Mouse (Mus musculus): ENCODE measurements around the gene Nwd1. TPM values are rescaled to one million over a fixed set of nuclear protein-coding genes. Genes with fewer than 3 reads are reported as not detected.

The Nwd1 gene
- polyA plus RNA-seq (2015; fragmentation: Nextera tagmentation; extraction: Ambion mirVana): 0.01 and 0.04 TPM in 2 replicates

DNA sequence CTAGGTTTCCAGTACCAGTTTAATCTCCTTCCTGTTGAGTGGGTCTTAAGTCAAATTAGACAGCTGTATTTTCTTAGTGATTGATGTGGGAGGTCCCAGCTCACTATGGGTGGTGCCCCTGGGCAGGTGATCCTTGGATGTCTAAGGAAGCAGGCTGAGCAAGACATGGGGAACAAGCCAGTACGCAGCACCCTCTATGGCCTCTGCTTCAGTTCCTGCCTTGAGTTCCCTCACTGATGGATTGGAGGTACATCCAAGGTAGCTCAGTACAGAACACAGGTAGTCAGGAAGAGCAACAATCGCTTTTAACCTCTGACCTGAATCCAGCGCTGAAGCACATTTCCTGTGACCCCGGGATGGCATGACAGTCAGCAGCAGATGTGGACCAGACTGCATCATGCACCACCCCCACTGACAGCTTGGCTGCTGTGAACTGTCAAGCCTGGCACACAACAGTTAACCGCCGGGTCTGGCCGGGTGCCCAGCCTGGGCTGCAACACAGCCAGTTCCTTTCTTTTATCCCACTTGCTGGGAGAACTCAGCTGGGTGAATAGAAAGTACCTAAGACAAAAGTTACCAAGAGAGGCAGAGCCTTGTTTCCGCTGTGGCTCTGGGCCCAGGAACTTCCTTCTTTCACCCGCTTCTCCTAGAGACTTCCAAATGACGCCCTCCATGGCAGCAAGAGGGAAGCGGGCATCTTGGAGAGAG is at the start of gene Nwd1:
TSS of gene Nwd1 (plus strand) at position 652 of the 708 bp plus-strand sequence.
- no peak within 1 kb of the TSS for H3K27ac ChIP-seq
- H3K9ac ChIP-seq: no peak within 1 kb of the TSS
- no peak within 1 kb of the TSS for H3K4me3 ChIP-seq (replicated peaks)
- H3K27me3 ChIP-seq: no peaks in the 10 kb centered on the region
- 55% methylated on average over 11 of the region's 11 CpGs for WGBS
- no peaks in the 10 kb centered on the region for H3K9me3 ChIP-seq (replicated peaks)
- H3K36me3 ChIP-seq: no peaks in the 10 kb centered on the region
- no peak for ATAC-seq (replicated peaks; ENCODE audit: low FRiP score)
- H3K4me1 ChIP-seq: no peaks in the 10 kb centered on the region
- no peak within 1 kb of the TSS for H3K4me2 ChIP-seq

DNA sequence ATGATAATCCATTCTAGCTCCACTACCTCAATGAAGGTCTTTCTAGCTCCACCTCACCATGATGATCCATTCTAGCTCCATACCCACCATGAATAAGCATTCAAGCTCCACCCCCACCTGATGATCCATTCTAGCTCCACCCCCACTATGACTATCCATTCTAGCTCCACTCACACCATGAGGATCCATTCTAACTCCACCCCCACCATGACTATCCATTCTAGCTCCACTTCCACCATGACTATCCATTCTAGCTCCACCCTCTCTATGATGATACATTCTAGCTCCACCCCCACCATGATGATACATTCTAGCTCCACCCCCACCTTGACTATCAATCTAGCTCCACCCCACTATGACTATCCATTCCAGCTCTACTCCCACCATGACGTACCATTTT is 3.6 kb upstream of the Nwd1 start:
- 93% methylated on average over 1 of the region's 1 CpGs for WGBS
- Histone ChIP-seq H3K9me3 (replicated peaks) (no peaks in the 10 kb centered on the region), H3K36me3 (no peaks in the 10 kb centered on the region), H3K27ac (no peak overlapping the region), H3K9ac (no peak overlapping the region), H3K4me3 (replicated peaks) (no peak overlapping the region), H3K4me2 (no peak overlapping the region), H3K4me1 (no peaks in the 10 kb centered on the region), H3K27me3 (no peaks in the 10 kb centered on the region)
- ATAC-seq (replicated peaks; ENCODE audit: low FRiP score): peak; percentile 71

DNA sequence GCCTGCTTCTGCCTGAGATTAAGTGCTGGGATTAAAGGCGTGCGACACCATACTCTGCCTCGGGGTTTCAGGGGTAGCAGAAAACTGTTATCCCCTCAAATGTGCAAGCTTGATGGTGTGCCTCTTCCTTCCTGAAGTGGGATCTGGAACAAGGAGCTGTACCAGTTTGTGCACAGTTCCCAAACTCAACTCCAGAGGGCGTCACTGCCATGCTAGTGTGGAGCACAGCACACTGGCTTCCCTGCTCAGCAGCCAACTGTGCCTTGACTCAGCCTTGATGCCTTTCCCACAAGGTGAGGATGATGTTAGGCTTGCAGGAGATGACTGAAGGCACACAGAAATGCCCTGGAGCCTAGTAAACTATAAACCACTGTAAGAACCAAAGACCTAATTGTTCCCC is 1.9 kb upstream of the Nwd1 start:
- Histone ChIP-seq H3K27ac (no peak overlapping the region), H3K9ac (no peak overlapping the region), H3K4me3 (replicated peaks) (no peak overlapping the region), H3K4me1 (no peaks in the 10 kb centered on the region), H3K4me2 (no peak overlapping the region), H3K9me3 (replicated peaks) (no peaks in the 10 kb centered on the region), H3K27me3 (no peaks in the 10 kb centered on the region), H3K36me3 (no peaks in the 10 kb centered on the region)
- 69% methylated on average over 4 of the region's 4 CpGs for WGBS
- no peak for ATAC-seq (replicated peaks; ENCODE audit: low FRiP score)

DNA sequence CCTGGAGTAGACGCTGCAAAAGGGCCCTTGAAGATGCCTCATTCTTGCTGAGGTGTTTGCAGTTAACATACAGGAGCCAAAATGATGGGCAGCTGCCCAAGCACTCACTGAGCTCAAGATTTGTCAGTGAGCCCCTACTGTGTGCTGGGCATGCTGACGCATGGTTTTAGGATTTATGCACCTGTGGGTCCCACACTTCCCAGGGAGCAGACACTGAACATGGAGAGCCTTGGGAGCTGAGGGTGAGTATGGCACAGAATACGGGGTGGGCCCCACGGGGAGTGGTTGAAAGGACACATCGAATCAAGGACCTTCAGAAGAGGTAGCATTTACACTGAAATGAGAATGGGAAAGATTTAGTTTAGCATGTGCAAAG is 245 bp downstream of the Nwd1 start:
- no peaks in the 10 kb centered on the region for H3K36me3 ChIP-seq
- H3K9ac ChIP-seq: no peak overlapping the region
- whole genome bisulfite sequencing: 81% methylated on average over 5 of the region's 5 CpGs
- ATAC-seq (replicated peaks; ENCODE audit: low FRiP score): no peak
- H3K4me1 ChIP-seq: no peaks in the 10 kb centered on the region
- no peak overlapping the region for H3K4me3 ChIP-seq (replicated peaks)
- no peak overlapping the region for H3K27ac ChIP-seq
- no peak overlapping the region for H3K4me2 ChIP-seq
- no peaks in the 10 kb centered on the region for H3K27me3 ChIP-seq
- no peaks in the 10 kb centered on the region for H3K9me3 ChIP-seq (replicated peaks)

DNA sequence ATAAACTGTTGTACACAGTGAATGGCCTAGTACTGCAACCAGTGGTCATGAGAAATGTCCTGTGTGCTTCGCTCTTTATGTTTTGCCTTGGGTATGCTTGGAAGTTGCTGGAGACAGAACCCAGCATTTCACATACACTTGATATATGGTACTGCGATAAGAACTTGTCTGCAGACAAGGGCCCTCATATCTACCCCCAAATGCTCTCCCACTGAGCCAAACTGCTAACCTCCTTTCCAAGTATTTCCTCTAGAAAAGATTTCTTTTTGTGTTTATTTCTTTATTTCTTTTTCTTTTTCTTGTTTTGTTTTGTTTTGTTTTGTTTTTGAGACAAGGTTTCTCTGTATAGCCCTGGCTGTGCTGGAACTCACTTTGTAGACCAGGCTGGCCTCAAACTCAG is 4.2 kb downstream of the Nwd1 start:
- H3K27me3 ChIP-seq: no peaks in the 10 kb centered on the region
- no peak overlapping the region for H3K9ac ChIP-seq
- no peak for ATAC-seq (replicated peaks; ENCODE audit: low FRiP score)
- no peak overlapping the region for H3K4me3 ChIP-seq (replicated peaks)
- H3K36me3 ChIP-seq: no peaks in the 10 kb centered on the region
- 87% methylated on average over 2 of the region's 2 CpGs for WGBS
- H3K9me3 ChIP-seq (replicated peaks): no peaks in the 10 kb centered on the region
- H3K4me2 ChIP-seq: no peak overlapping the region
- H3K4me1 ChIP-seq: peaks cover 11% of the 10 kb centered on the region
- no peak overlapping the region for H3K27ac ChIP-seq

DNA sequence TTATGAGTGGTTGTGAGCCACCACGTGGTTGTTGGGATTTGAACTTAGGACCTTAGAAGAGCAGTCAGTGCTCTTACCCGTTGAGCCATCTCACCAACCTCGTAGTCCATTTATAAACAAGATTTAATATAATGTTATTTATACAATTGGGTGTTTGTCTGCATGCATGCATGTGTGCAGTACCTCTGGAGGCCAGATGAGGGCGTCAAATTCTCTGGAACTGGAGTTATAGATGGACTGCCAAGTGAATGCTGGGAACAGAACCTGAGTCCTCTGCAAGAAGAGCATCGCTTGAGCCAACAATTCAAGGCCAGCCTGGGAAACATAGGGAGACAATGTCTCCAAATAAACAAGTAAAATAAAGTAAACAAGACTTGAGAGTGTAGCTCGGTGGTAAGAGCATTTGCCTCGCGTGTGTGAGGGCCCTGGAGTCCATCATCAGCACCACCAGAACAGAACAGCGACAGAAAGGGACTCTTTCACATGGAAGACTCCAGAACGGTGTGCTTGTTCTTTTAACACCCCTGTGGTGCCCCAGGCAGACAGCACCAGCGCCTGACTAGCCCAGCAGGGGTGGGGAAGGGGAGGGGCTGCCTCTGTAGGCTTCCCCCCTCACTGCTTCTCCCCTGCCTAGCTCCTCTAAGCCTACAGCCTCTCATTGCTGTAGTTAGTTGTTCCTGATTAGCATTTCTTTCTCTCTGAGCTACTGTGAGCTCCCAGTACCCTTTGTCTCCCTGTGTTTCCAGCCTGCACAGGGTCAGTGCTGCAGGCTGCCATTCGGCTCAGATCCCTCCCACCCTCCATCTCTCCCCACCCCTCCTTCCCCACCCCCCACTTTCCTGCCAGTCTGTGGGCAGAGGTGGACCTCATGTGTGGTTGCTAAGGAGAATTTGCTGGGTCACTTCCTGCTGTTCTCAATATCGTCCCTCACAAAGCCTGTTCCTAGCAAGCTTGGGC is 8.3 kb downstream of the Nwd1 start:
- 25% methylated on average over 13 of the region's 13 CpGs for WGBS
- H3K27ac ChIP-seq: peak overlapping the region; percentile 25; the same call in 1 of the 2 replicates
- no peaks in the 10 kb centered on the region for H3K9me3 ChIP-seq (replicated peaks)
- H3K36me3 ChIP-seq: no peaks in the 10 kb centered on the region
- peak; percentile 77 for ATAC-seq (replicated peaks; ENCODE audit: low FRiP score)
- peak overlapping the region; percentile 25; the same call in 1 of the 2 replicates for H3K4me2 ChIP-seq
- no peaks in the 10 kb centered on the region for H3K27me3 ChIP-seq
- no peak overlapping the region for H3K4me3 ChIP-seq (replicated peaks)
- peaks cover 11% of the 10 kb centered on the region for H3K4me1 ChIP-seq
- H3K9ac ChIP-seq: no peak overlapping the region

DNA sequence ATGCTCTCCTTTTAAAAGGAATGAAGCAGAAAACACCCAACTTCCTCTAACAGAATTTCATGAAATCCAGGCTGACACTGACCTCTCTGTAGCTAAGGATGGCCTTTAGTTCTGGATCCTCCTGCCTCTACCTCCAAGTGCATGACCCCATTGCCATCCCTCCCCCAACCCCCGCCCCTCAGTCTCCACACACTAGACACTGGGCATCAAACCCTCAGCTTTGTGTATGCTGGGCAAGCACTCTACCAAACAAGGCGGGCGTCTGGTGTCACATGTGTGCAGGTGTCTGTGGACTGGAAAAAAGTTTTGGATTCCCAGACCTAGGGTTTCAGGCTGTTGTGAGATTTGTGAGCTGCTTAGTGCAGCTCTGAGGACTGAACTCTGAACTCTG is 9.0 kb downstream of the Nwd1 start:
- no peaks in the 10 kb centered on the region for H3K9me3 ChIP-seq (replicated peaks)
- peaks cover 11% of the 10 kb centered on the region for H3K4me1 ChIP-seq
- no peak for ATAC-seq (replicated peaks; ENCODE audit: low FRiP score)
- H3K27me3 ChIP-seq: no peaks in the 10 kb centered on the region
- H3K27ac ChIP-seq: peak overlapping the region; percentile 25; the same call in 1 of the 2 replicates
- H3K4me2 ChIP-seq: no peak overlapping the region
- no peak overlapping the region for H3K9ac ChIP-seq
- no peaks in the 10 kb centered on the region for H3K36me3 ChIP-seq
- 67% methylated on average over 3 of the region's 3 CpGs for whole genome bisulfite sequencing
- no peak overlapping the region for H3K4me3 ChIP-seq (replicated peaks)

DNA sequence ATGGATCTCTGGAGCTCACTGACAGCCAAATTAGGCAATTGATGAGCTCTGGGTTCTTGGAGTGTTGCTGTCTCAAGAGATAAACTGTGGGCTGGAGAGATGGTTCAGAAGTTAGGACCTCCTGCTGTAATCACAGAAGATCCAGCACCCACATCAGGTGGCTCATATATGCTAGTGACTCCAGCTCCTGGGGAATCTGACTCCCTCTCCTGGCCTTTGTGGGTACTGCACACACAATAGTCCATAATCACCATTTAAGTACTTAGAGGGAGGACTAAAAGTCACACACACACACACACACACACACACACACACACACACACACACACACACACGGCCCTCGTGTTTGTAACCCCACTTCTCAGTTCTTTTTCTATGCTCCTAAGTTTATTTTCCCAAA is 13.5 kb downstream of the Nwd1 start:
- ATAC-seq (replicated peaks; ENCODE audit: low FRiP score): no peak
- Histone ChIP-seq H3K4me1 (peaks cover 7% of the 10 kb centered on the region), H3K27ac (no peak overlapping the region), H3K4me3 (replicated peaks) (no peak overlapping the region), H3K36me3 (no peaks in the 10 kb centered on the region), H3K4me2 (no peak overlapping the region), H3K9me3 (replicated peaks) (no peaks in the 10 kb centered on the region), H3K9ac (no peak overlapping the region), H3K27me3 (no peaks in the 10 kb centered on the region)
- WGBS: 88% methylated on average over 2 of the region's 2 CpGs

DNA sequence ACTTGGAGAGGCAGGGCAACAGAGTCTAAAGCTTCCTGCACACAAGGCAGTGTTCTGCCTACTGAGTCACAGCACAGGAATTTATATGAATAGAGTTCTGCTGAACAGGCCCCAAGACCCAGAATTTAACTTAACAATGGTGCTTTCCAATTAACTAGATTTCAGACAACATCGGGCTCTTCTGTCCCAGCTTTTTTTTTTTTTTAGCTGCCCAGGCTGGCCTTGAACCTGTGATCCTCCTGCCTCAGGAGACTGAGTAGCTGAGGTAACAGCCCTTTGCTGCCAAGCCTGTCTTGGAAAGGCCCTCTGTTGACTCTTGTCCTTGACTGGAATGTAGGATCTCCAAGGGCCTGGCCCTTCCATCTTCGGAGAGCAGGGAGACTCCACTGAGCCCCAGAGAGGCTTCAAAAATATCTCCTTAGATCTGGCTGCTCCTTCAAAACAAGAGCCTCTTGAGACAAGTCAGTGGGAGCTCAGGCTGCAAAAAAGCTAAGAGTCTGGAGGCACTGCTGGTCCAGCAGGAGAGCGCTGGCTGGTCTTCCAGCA is 17.7 kb downstream of the Nwd1 start:
- ATAC-seq (replicated peaks; ENCODE audit: low FRiP score): no peak

DNA sequence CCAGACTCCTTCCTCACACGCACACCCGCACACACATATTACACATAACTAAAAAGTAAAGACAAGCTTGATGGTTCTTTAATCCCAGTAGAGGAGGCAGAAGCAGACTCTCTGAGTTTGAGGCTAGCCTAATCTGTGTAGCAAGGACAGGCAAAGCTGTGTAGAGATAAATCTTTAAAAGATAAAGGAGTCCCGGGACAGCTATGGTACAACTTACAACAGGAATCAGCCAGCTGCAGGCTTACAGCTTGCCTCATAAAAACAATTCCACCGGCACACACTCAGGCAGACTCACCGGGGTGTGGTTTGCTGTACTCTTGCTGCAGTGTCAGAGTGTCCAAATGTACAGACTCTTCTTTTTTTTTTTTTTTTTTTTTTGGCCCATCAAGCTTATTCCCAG is 18.2 kb downstream of the Nwd1 start:
- H3K9me3 ChIP-seq (replicated peaks): no peaks in the 10 kb centered on the region
- H3K9ac ChIP-seq: no peak overlapping the region
- ATAC-seq (replicated peaks; ENCODE audit: low FRiP score): no peak
- H3K4me3 ChIP-seq (replicated peaks): no peak overlapping the region
- H3K36me3 ChIP-seq: no peaks in the 10 kb centered on the region
- H3K4me2 ChIP-seq: no peak overlapping the region
- 66% methylated on average over 5 of the region's 5 CpGs for WGBS
- H3K4me1 ChIP-seq: no peaks in the 10 kb centered on the region
- no peak overlapping the region for H3K27ac ChIP-seq
- H3K27me3 ChIP-seq: no peaks in the 10 kb centered on the region

More for the DNA sequence above, 17.7 kb downstream of the Nwd1 start:
- no peaks in the 10 kb centered on the region for H3K36me3 ChIP-seq
- H3K27ac ChIP-seq: no peak overlapping the region
- H3K9me3 ChIP-seq (replicated peaks): no peaks in the 10 kb centered on the region
- no peaks in the 10 kb centered on the region for H3K4me1 ChIP-seq
- no peak overlapping the region for H3K4me2 ChIP-seq
- no peak overlapping the region for H3K4me3 ChIP-seq (replicated peaks)
- H3K27me3 ChIP-seq: no peaks in the 10 kb centered on the region
- no peak overlapping the region for H3K9ac ChIP-seq
- WGBS: 82% methylated on average over 3 of the region's 3 CpGs

DNA sequence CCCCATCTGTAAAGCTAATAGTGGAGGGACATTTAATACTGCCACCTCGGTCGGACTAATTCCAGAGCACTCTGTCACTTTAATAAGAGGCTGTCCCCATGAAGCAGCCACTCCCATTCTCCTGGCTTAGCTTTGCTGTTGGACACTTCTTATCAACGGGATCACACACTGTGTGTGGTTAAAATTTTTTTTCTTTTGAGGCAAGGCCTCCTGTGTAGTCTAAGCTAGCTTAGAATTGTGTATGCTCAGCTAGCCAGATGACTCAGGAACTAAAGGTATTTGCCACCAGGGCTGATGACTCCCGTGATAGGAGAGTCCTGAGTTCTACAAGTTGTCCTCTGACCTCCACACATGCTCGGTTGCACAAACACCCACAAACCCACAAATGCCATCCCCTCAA is 18.9 kb downstream of the Nwd1 start:
- no peak overlapping the region for H3K4me2 ChIP-seq
- no peaks in the 10 kb centered on the region for H3K36me3 ChIP-seq
- 60% methylated on average over 5 of the region's 5 CpGs for WGBS
- no peak for ATAC-seq (replicated peaks; ENCODE audit: low FRiP score)
- H3K4me3 ChIP-seq (replicated peaks): no peak overlapping the region
- no peak overlapping the region for H3K27ac ChIP-seq
- H3K27me3 ChIP-seq: no peaks in the 10 kb centered on the region
- H3K4me1 ChIP-seq: no peaks in the 10 kb centered on the region
- H3K9ac ChIP-seq: no peak overlapping the region
- H3K9me3 ChIP-seq (replicated peaks): no peaks in the 10 kb centered on the region

DNA sequence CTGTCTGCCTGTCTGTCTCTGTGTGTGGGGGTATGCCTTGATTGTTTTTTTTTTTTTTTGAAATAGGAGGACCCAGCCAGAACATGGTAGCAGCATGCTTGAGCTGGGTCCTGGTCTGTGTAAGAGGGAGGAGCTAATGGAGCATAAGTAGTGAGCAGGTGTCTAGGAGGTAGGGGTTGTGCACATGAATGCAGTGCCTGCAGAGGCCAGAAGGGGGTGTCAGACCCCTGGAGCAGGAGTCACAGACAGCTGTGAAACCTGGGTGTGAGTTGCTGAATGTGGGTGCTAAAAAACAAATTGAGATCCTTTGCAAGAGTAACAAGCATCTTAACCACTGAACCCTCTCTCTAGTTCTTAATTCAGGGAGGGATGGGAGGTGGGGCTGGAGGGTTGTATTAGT is 22.4 kb downstream of the Nwd1 start:
- H3K9me3 ChIP-seq (replicated peaks): no peaks in the 10 kb centered on the region
- no peaks in the 10 kb centered on the region for H3K4me1 ChIP-seq
- no peaks in the 10 kb centered on the region; the same call in 1 of the 2 replicates for H3K27me3 ChIP-seq
- no peak for ATAC-seq (replicated peaks; ENCODE audit: low FRiP score)
- no peak overlapping the region for H3K9ac ChIP-seq
- no peak overlapping the region for H3K4me3 ChIP-seq (replicated peaks)
- H3K36me3 ChIP-seq: no peaks in the 10 kb centered on the region
- no peak overlapping the region for H3K27ac ChIP-seq
- no peak overlapping the region for H3K4me2 ChIP-seq

Data from kidney, embryonic 15.5 days (tissue).